Comparison of ENCODE assay signal across 10 mouse cellular contexts in the genomic region with DNA sequence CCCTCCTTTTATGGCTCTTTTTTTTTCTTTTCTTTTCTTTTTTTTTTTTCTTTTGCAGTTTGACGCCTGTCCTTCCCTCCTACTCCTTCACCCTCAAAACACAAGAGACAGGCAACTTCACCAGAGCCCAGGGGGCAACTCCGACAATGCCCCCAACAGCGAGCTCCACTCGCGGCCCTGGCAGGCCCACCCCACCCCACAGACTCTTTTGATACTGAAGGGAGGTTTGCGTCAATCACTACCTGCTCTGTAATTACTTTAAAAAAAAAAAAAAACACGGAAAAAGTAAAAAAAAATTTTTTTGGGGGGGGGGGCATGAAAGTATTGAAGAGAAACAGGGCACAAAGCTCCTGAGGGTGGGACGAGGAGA. TPM values are rescaled to one million over a fixed set of nuclear protein-coding genes. Genes with fewer than 3 reads are reported as not detected.
A peak's percentile ranks its signal among the peaks of the same experiment; 100 is the strongest.
DNase-seq lines count a peak whose midpoint lies in the region; ATAC-seq lines count a peak whose summit lies in the region.
"Had no signal": no experiment of that assay in that cellular context is flagged by ENCODE, and none has a peak within 500 bp of the region (broad histone marks: within the 10 kb centered on the region; RNA-seq: fewer than 3 reads in every experiment).

No protein-coding gene starts in this region.

- intact Hi-C loops in heart, postnatal 36 days (cut with DNase I): loop anchor here (10.0 kb wide), 1 partner anchor 1148 kb away; a partner anchor contains a TSS

- 25% methylated on average over 8 of the region's 8 CpGs for WGBS in heart, embryonic 11.5 days (ENCODE audit: insufficient replicate concordance)
- 26% methylated on average over 8 of the region's 8 CpGs for WGBS in embryonic facial prominence, embryonic 11.5 days
- 20% methylated on average over 8 of the region's 8 CpGs for WGBS in limb, embryonic 11.5 days

- no peak for DNase-seq in heart, postnatal 36 days
- peak; percentile 2 for DNase-seq in layer of hippocampus, adult 9-11 months
- no peak for DNase-seq in layer of hippocampus, postnatal 36 days
- DNase-seq in embryonic facial prominence, embryonic 11.5 days (ENCODE audit: low spot score): no peak
- no peak for DNase-seq in limb, embryonic 11.5 days (ENCODE audit: low spot score)
- DNase-seq in gastrocnemius, adult 18-20 months (ENCODE audit: low spot score): no peak
- DNase-seq in testis, postnatal 14 days (ENCODE audit: low spot score): no peak
- DNase-seq: lung, adult 18-20 months had no signal

- no peak for ATAC-seq in heart, embryonic 11.5 days (replicated peaks; ENCODE audit: insufficient number of reproducible peaks, low FRiP score, low TSS enrichment)
- no peak for ATAC-seq in embryonic facial prominence, embryonic 11.5 days (replicated peaks; ENCODE audit: insufficient number of reproducible peaks, low FRiP score, low TSS enrichment, low read depth)
- ATAC-seq in limb, embryonic 11.5 days (ENCODE audit: insufficient number of reproducible peaks, low FRiP score, low TSS enrichment, low read depth): no peak

- no peak overlapping the region for H3K9ac ChIP-seq in heart, embryonic 11.5 days (ENCODE audit: low read depth, low read length)
- H3K9ac ChIP-seq in embryonic facial prominence, embryonic 11.5 days (replicated peaks; ENCODE audit: low read length): no peak overlapping the region; the same call in 1 of the 2 replicates
- H3K9ac ChIP-seq in limb, embryonic 11.5 days (ENCODE audit: low read length): no peak overlapping the region

- H3K4me3 ChIP-seq in heart, embryonic 11.5 days (ENCODE audit: low read depth, low read length): no peak overlapping the region
- peak overlapping the region; percentile 24; the same call in 1 of the 2 replicates for H3K4me3 ChIP-seq in embryonic facial prominence, embryonic 11.5 days (ENCODE audit: low read depth, low read length)
- H3K4me3 ChIP-seq in limb, embryonic 11.5 days (ENCODE audit: low read depth, low read length): no peak overlapping the region

- no peaks in the 10 kb centered on the region for H3K36me3 ChIP-seq in heart, embryonic 11.5 days (ENCODE audit: control insufficient read depth, insufficient read depth, low read length)
- H3K36me3 ChIP-seq in embryonic facial prominence, embryonic 11.5 days (replicated peaks; ENCODE audit: control insufficient read depth, insufficient read depth, low read depth, low read length): no peaks in the 10 kb centered on the region
- H3K36me3 ChIP-seq in limb, embryonic 11.5 days (ENCODE audit: control insufficient read depth, insufficient read depth, low read length): no peaks in the 10 kb centered on the region

- no peaks in the 10 kb centered on the region for H3K9me3 ChIP-seq in heart, embryonic 11.5 days (replicated peaks; ENCODE audit: control insufficient read depth, low read length)
- H3K9me3 ChIP-seq in embryonic facial prominence, embryonic 11.5 days (replicated peaks; ENCODE audit: control insufficient read depth, low read length): no peaks in the 10 kb centered on the region
- no peaks in the 10 kb centered on the region; the same call in 1 of the 2 replicates for H3K9me3 ChIP-seq in limb, embryonic 11.5 days (ENCODE audit: control insufficient read depth, low read length)

- H3K4me1 ChIP-seq in heart, embryonic 11.5 days (ENCODE audit: control insufficient read depth, insufficient read depth, low read length): peaks cover 23% of the 10 kb centered on the region
- peaks cover 3% of the 10 kb centered on the region for H3K4me1 ChIP-seq in embryonic facial prominence, embryonic 11.5 days (ENCODE audit: control insufficient read depth, insufficient read depth, low read length)
- peaks cover 4% of the 10 kb centered on the region; the same call in 1 of the 2 replicates for H3K4me1 ChIP-seq in limb, embryonic 11.5 days (ENCODE audit: control insufficient read depth, insufficient read depth, low read length)

- peaks cover 46% of the 10 kb centered on the region for H3K27me3 ChIP-seq in heart, embryonic 11.5 days (ENCODE audit: control insufficient read depth, insufficient read depth, low read length)
- H3K27me3 ChIP-seq in embryonic facial prominence, embryonic 11.5 days (ENCODE audit: control insufficient read depth, insufficient read depth, low read length): peaks cover 32% of the 10 kb centered on the region
- H3K27me3 ChIP-seq in limb, embryonic 11.5 days (ENCODE audit: control insufficient read depth, insufficient read depth, low read length): peaks cover 56% of the 10 kb centered on the region

- no peak overlapping the region for H3K27ac ChIP-seq in heart, embryonic 11.5 days (ENCODE audit: low read depth, low read length)
- no peak overlapping the region for H3K27ac ChIP-seq in embryonic facial prominence, embryonic 11.5 days (replicated peaks; ENCODE audit: low read depth, low read length)
- no peak overlapping the region for H3K27ac ChIP-seq in limb, embryonic 11.5 days (replicated peaks; ENCODE audit: low read depth, low read length)

- H3K4me2 ChIP-seq in heart, embryonic 11.5 days: peak overlapping the region; percentile 58
- H3K4me2 ChIP-seq in embryonic facial prominence, embryonic 11.5 days (ENCODE audit: low read depth, low read length): no peak overlapping the region; the same call in 1 of the 2 replicates
- H3K4me2 ChIP-seq in limb, embryonic 11.5 days (ENCODE audit: low read depth, severe bottlenecking): peak overlapping the region; percentile 50; the same call in 1 of the 2 replicates

RNA-seq across cellular contexts. Expression of a gene that starts 2.1 kb away (rescaled TPM):
- polyA plus RNA-seq in heart, embryonic 11.5 days (2014; fragmentation: Nextera tagmentation; extraction: Ambion mirVana): 1.3 and 1.5 TPM in 2 replicates
- under 1 TPM; 0.65 to 0.75 TPM for total RNA-seq in heart, postnatal 36 days (2021)
- 10 to 100 TPM; 13.3 to 21.6 TPM for total RNA-seq in layer of hippocampus, postnatal 36 days (2021)
- polyA plus RNA-seq in embryonic facial prominence, embryonic 11.5 days (2014; fragmentation: Nextera tagmentation; extraction: Ambion mirVana): not detected in 2 replicates
- polyA plus RNA-seq in limb, embryonic 11.5 days (2014; fragmentation: Nextera tagmentation; extraction: Ambion mirVana): 0.60 TPM in 1 of 2 replicates, not detected in the other
- not detected for total RNA-seq in gastrocnemius, adult 18-20 months (2021)
- total RNA-seq: adrenal gland, adult 18-20 months had no signal

RNA-seq across cellular contexts. Expression of a gene that starts 4.7 kb away (rescaled TPM):
- polyA plus RNA-seq in heart, embryonic 11.5 days (2014; fragmentation: Nextera tagmentation; extraction: Ambion mirVana): 169 and 181 TPM in 2 replicates
- 100 to 1,000 TPM; 127 to 143 TPM for total RNA-seq in heart, postnatal 36 days (2021)
- 100 to 1,000 TPM in 1 of 2 experiments, 10 to 100 TPM in 1; 94.5 to 102 TPM for total RNA-seq in layer of hippocampus, postnatal 36 days (2021)
- 61.1 and 66.4 TPM in 2 replicates for polyA plus RNA-seq in embryonic facial prominence, embryonic 11.5 days (2014; fragmentation: Nextera tagmentation; extraction: Ambion mirVana)
- 64.4 and 65.4 TPM in 2 replicates for polyA plus RNA-seq in limb, embryonic 11.5 days (2014; fragmentation: Nextera tagmentation; extraction: Ambion mirVana)
- total RNA-seq in gastrocnemius, adult 18-20 months (2021): 10 to 100 TPM; 49.8 to 49.9 TPM

RNA-seq across cellular contexts. Expression of a gene that starts 33.3 kb away (rescaled TPM):
- polyA plus RNA-seq in heart, embryonic 11.5 days (2014; fragmentation: Nextera tagmentation; extraction: Ambion mirVana): 75.1 and 87.1 TPM in 2 replicates
- 10 to 100 TPM; 87.6 to 87.9 TPM for total RNA-seq in heart, postnatal 36 days (2021)
- 100 to 1,000 TPM; 205 to 215 TPM for total RNA-seq in layer of hippocampus, postnatal 36 days (2021)
- polyA plus RNA-seq in embryonic facial prominence, embryonic 11.5 days (2014; fragmentation: Nextera tagmentation; extraction: Ambion mirVana): 76.4 and 89.8 TPM in 2 replicates
- polyA plus RNA-seq in limb, embryonic 11.5 days (2014; fragmentation: Nextera tagmentation; extraction: Ambion mirVana): 83.0 and 85.8 TPM in 2 replicates
- total RNA-seq in gastrocnemius, adult 18-20 months (2021): 10 to 100 TPM; 48.2 to 49.0 TPM

RNA-seq across cellular contexts. Expression of a gene that starts 33.3 kb away (rescaled TPM):
- 8.9 and 10.6 TPM in 2 replicates for polyA plus RNA-seq in heart, embryonic 11.5 days (2014; fragmentation: Nextera tagmentation; extraction: Ambion mirVana)
- 1 to 10 TPM; 3.1 to 3.2 TPM for total RNA-seq in heart, postnatal 36 days (2021)
- 10 to 100 TPM; 14.3 to 15.7 TPM for total RNA-seq in layer of hippocampus, postnatal 36 days (2021)
- 10.8 and 11.2 TPM in 2 replicates for polyA plus RNA-seq in embryonic facial prominence, embryonic 11.5 days (2014; fragmentation: Nextera tagmentation; extraction: Ambion mirVana)
- 13.2 and 15.0 TPM in 2 replicates for polyA plus RNA-seq in limb, embryonic 11.5 days (2014; fragmentation: Nextera tagmentation; extraction: Ambion mirVana)
- 1 to 10 TPM; 3.5 to 5.0 TPM for total RNA-seq in gastrocnemius, adult 18-20 months (2021)

RNA-seq across cellular contexts. Expression of a gene that starts 34.2 kb away (rescaled TPM):
- 2.4 and 3.5 TPM in 2 replicates for polyA plus RNA-seq in heart, embryonic 11.5 days (2014; fragmentation: Nextera tagmentation; extraction: Ambion mirVana)
- 10 to 100 TPM; 20.5 to 21.6 TPM for total RNA-seq in heart, postnatal 36 days (2021)
- 100 to 1,000 TPM; 311 to 332 TPM for total RNA-seq in layer of hippocampus, postnatal 36 days (2021)
- 1.9 and 3.2 TPM in 2 replicates for polyA plus RNA-seq in embryonic facial prominence, embryonic 11.5 days (2014; fragmentation: Nextera tagmentation; extraction: Ambion mirVana)
- polyA plus RNA-seq in limb, embryonic 11.5 days (2014; fragmentation: Nextera tagmentation; extraction: Ambion mirVana): 0.51 and 0.60 TPM in 2 replicates
- under 1 TPM in 1 of 2 experiments, not detected in 1; 0.12 TPM for total RNA-seq in gastrocnemius, adult 18-20 months (2021)

Comparison
In these comparisons a context has a peak if more than half of its experiments do, and no peak if none do; other contexts are left out.
1. RNA of a gene that starts 2.1 kb away (total RNA-seq): 13.3 to 21.6 TPM in layer of hippocampus, postnatal 36 days; 0.65 to 0.75 TPM in heart, postnatal 36 days and not detected in gastrocnemius, adult 18-20 months; every median in the first group is over 4 times any median in the second.